Mouse (Mus musculus): ENCODE results near the gene Apol11a.
"Not testable (repeated sequence)": the region's sequence is repeated elsewhere in the genome, so short reads cannot be mapped to it uniquely, and the experiment has no call there.

Gene Apol11a

GRCm38 (mm10) chr15:77507966-77508365 is at the start of gene Apol11a:
Gene Apol11a (plus strand): TSS chr15:77508271.
- DNase-seq (ENCODE audit: low spot score in 2 of 2), result not testable (repeated sequence)

GRCm38 (mm10) chr15:77474699-77475390 is 33.2 kb upstream of the Apol11a start:
- not testable (repeated sequence) for DNase-seq (ENCODE audit: low spot score in 2 of 2)

GRCm38 (mm10) chr15:77476693-77477092 is 31.4 kb upstream of the Apol11a start, which contains the start of gene Apol10a:
Gene Apol10a (plus strand): TSS chr15:77477047.
- DNase-seq (ENCODE audit: low spot score in 2 of 2), result not testable (repeated sequence)

DNA sequence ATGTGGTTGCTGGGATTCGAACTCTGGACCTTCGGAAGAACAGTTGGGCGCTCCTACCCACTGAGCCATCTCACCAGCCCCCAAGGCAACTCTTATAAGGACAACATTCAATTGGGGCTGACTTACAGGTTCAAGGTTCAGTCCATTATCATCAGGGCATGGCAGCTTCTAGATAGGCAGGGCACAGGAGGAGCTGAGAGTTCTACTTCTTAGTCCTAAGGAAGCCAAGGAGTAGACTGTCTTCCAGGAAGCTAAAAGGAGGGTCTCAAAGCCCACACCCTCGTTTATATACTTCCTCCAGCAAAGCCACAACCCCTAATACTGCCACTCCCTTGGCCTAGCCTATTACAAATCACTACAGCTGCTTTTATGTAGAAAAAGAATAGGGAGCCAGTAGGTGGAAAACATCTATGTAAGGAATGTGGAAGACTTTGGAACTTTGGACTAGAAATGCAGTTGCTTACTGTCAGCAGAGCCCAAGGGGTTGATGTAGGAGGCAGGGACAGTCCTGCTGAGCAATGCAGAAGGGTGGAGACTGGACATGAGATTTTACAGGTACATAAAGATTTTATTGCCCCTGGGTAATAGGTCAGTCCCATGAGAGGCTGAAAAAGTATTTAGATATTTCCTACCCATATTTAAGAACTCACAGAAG is 25.8 kb upstream of the Apol11a start:
- no peak for DNase-seq (ENCODE audit: low spot score in 2 of 2)

DNA sequence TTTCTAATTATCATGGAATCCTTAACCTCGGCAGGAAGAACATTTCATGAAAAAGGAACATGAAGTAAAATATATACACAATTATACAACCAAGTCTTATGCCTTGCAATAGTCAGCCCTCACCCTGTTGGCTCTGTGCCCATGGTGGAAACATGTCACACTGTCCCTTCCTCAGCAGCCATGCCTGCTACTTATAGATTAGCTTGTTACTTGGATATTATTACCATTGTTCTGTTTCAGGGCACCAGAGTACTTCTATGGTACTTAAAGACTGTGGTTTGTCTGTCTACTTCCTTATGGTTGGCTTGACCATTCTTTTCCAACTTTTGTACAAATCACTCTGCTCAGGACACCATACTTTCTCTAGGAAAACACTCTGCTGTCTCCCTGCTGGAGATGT is 14.9 kb upstream of the Apol11a start:
- not testable (repeated sequence) for DNase-seq (ENCODE audit: low spot score in 2 of 2)

- DNase-seq (ENCODE audit: low spot score in 2 of 2), result not testable (repeated sequence)
Observed at GRCm38 (mm10) chr15:77494694-77495093, 13.4 kb upstream of the Apol11a start.

- not testable (repeated sequence) for DNase-seq (ENCODE audit: low spot score in 2 of 2)
Observed at GRCm38 (mm10) chr15:77520596-77520995, 12.5 kb downstream of the Apol11a start.

GRCm38 (mm10) chr15:77523186-77523843 is 15.2 kb downstream of the Apol11a start:
- DNase-seq (ENCODE audit: low spot score in 2 of 2), result peak in 1 of 2 experiments; percentile 2

DNA sequence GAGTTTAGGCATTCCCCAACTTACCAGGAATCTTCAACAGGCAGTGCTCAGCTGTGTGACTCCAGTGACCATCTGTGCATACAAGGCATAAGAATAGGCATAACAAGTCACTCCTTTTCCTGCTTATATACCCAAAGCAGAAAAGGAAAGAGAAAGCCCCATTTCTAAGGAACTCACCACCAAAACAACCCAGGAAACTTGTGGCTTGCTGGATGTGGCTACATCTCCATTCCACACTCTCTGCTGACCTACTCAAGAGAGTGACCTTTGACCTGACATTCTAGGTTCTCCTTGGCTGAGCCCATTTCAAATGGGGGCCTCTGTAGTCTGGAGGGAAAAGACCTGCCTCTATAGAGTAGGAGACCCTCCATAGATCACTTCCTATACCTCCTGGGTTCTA is 25.1 kb downstream of the Apol11a start, which contains the start of gene Apol7c:
Apol7c (minus strand) TSS at position 101 of the 400 bp plus-strand sequence.
- no peak for DNase-seq (ENCODE audit: low spot score in 2 of 2)

DNA sequence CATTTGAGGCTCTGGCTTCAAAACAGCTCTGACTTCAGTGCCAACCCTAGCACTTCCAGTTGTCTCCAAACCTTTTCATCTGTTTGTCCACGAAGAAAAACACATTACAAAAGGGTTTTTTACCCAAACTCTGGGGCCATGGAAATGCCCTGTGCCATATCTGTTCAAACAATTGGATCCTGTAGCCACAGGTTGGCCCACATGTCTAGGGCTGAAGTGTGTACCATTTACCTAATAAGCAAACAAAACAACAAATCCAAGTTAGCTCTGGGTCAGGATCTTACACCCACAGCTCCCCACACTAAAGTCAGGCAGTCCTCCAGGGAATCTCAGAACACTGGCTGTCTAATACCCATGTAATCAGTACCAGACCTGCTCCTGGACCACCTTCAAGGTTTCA is 31.1 kb downstream of the Apol11a start:
- DNase-seq (ENCODE audit: low spot score in 2 of 2), result not testable (repeated sequence)

- DNase-seq (ENCODE audit: low spot score in 2 of 2), result no peak
Observed at GRCm38 (mm10) chr15:77561792-77562191, 53.7 kb downstream of the Apol11a start, which contains the start of gene 1700025B11Rik. Gene 1700025B11Rik (minus strand): TSS chr15:77561892.

DNA sequence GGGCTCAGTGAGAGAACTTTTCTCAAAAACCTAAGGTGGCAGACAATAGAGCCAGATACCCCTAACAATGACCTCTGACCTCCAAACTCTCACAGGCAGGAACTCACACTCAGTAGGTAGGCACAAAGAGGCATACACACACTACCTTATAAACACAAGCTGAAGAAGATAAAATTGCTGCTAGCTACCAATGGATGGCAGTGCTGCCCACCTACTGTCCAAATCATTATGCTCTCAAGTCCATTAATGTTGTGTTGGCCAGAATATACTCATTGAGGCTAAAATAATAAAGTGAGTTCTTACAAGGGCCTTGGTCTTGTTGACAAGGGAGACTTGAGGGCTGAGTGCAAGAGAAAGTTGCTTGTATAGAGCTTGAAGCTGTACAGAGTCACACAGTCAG is 55.1 kb downstream of the Apol11a start:
- DNase-seq (ENCODE audit: low spot score in 2 of 2), result no peak
